Mouse (Mus musculus): Measurements from ENCODE around the gene Znrf2. TPM values are rescaled to one million over a fixed set of nuclear protein-coding genes. Genes with fewer than 3 reads are reported as not detected.

Znrf2 gene
- total and polyA plus RNA-seq, 3 experiments: 16.0 to 26.9 (median 18.3) TPM

- in situ Hi-C loops (cut with MboI; ENCODE audit: low pct_ligation_motif_present, low pct_unique_long_range_greater_than_20kb, low sequenced_read_pairs): loop anchor here (10.0 kb wide), 1 partner anchor 237 kb away; no protein-coding TSS in a partner anchor
- TF ChIP-seq USF2 (conservative IDR thresholded peaks at IDR 0.05; ENCODE audit: low read depth, low read length) (no peak), TBP (conservative IDR thresholded peaks at IDR 0.05; ENCODE audit: low read depth, low read length) (no peak), IRF4 (IDR thresholded peaks at IDR 0.05; ENCODE audit: low read depth, low read length) (no peak), NRF1 (IDR thresholded peaks at IDR 0.05; ENCODE audit: low read depth, low read length) (no peak), PAX5 (IDR thresholded peaks at IDR 0.05; ENCODE audit: low read length) (no peak), USF1 (IDR thresholded peaks at IDR 0.05; ENCODE audit: low read depth, low read length) (no peak), GABPA (IDR thresholded peaks at IDR 0.05; ENCODE audit: insufficient replicate concordance, low read depth, low read length) (no peak), JUND (conservative IDR thresholded peaks at IDR 0.05; ENCODE audit: low read depth, low read length) (no peak), CHD1 (IDR thresholded peaks at IDR 0.05; ENCODE audit: low read depth, low read length) (no peak), POLR2AphosphoS2 (IDR thresholded peaks at IDR 0.05; ENCODE audit: low read depth, low read length) (no peak), SMC3 (IDR thresholded peaks at IDR 0.05; ENCODE audit: low read depth, low read length) (no peak), ZMIZ1 (IDR thresholded peaks at IDR 0.05; ENCODE audit: low read depth, low read length) (no peak), CTCF (conservative IDR thresholded peaks at IDR 0.05 in 1 of 2, IDR thresholded peaks at IDR 0.05 in 1 of 2; ENCODE audit: low read depth in 2 of 2, low read length in 2 of 2) (no peak), RCOR1 (conservative IDR thresholded peaks at IDR 0.05; ENCODE audit: low read depth, low read length) (no peak), HCFC1 (IDR thresholded peaks at IDR 0.05; ENCODE audit: low read depth, low read length) (no peak)
- H3K4me2 ChIP-seq (ENCODE audit: insufficient read depth, low read depth, poor library complexity, severe bottlenecking): no peak overlapping the region
- H3K27me3 ChIP-seq (replicated peaks): no peaks in the 10 kb centered on the region
- H3K36me3 ChIP-seq (replicated peaks in 1 of 2; ENCODE audit: control insufficient read depth in 1 of 2, insufficient read depth in 1 of 2, low read length in 1 of 2): no peaks in the 10 kb centered on the region
- H3K4me3 ChIP-seq (replicated peaks in 1 of 3; ENCODE audit: low read depth in 2 of 3, low read length in 2 of 3, poor library complexity in 1 of 3): no peak overlapping the region
- H3K27ac ChIP-seq (ENCODE audit: insufficient read depth, low read depth): no peak overlapping the region
- H3K9me3 ChIP-seq (replicated peaks; ENCODE audit: low read length): no peaks in the 10 kb centered on the region
- DNase-seq (ENCODE audit: extremely low read depth): no peak
- peaks cover 3 to 16% of the 10 kb centered on the region in 2 experiments; a peak in 2 of 4 replicates for H3K4me1 ChIP-seq (ENCODE audit: control insufficient read depth in 1 of 2, insufficient read depth in 2 of 2)
- dilution Hi-C loops (cut with MboI; ENCODE audit: extremely low pct_ligation_motif_present, extremely low pct_unique_long_range_greater_than_20kb, low sequenced_read_pairs): no loop called here
- no peak overlapping the region for H3K9ac ChIP-seq (ENCODE audit: insufficient read depth, low read depth)
- H3K79me2 ChIP-seq (replicated peaks; ENCODE audit: control insufficient read depth, extremely low read depth, insufficient read depth, poor library complexity, severe bottlenecking): no peaks in the 10 kb centered on the region
These were observed 111.2 kb downstream of the Znrf2 start for GRCm38 (mm10) chr6:54927946-54928345.

- Histone ChIP-seq H3K36me3 (replicated peaks in 1 of 2; ENCODE audit: control insufficient read depth in 1 of 2, insufficient read depth in 1 of 2, low read length in 1 of 2) (no peaks in the 10 kb centered on the region), H3K9ac (ENCODE audit: insufficient read depth, low read depth) (no peak overlapping the region), H3K9me3 (replicated peaks; ENCODE audit: low read length) (no peaks in the 10 kb centered on the region), H3K4me1 (ENCODE audit: control insufficient read depth in 1 of 2, insufficient read depth in 2 of 2) (peaks cover 3 to 25% of the 10 kb centered on the region in 2 experiments; a peak in 2 of 4 replicates), H3K27ac (ENCODE audit: insufficient read depth, low read depth) (no peak overlapping the region), H3K4me3 (replicated peaks in 1 of 3; ENCODE audit: low read depth in 2 of 3, low read length in 2 of 3, poor library complexity in 1 of 3) (no peak overlapping the region), H3K27me3 (replicated peaks) (no peaks in the 10 kb centered on the region), H3K79me2 (replicated peaks; ENCODE audit: control insufficient read depth, extremely low read depth, insufficient read depth, poor library complexity, severe bottlenecking) (no peaks in the 10 kb centered on the region), H3K4me2 (ENCODE audit: insufficient read depth, low read depth, poor library complexity, severe bottlenecking) (no peak overlapping the region)
- dilution Hi-C loops (cut with MboI; ENCODE audit: extremely low pct_ligation_motif_present, extremely low pct_unique_long_range_greater_than_20kb, low sequenced_read_pairs) (no loop called here), in situ Hi-C loops (cut with MboI; ENCODE audit: low pct_ligation_motif_present, low pct_unique_long_range_greater_than_20kb, low sequenced_read_pairs) (no loop called here)
- no peak for DNase-seq (ENCODE audit: extremely low read depth)
- TF ChIP-seq EP300 (IDR thresholded peaks at IDR 0.05; ENCODE audit: low read length): no peak
- TF ChIP-seq BHLHE40 (IDR thresholded peaks at IDR 0.05; ENCODE audit: low read depth, low read length): no peak
These were observed 114.9 kb downstream of the Znrf2 start for GRCm38 (mm10) chr6:54931641-54932040.

Measured in CH12.LX (cell line).